Mouse (Mus musculus): ENCODE measurements at regions not wholly inside any gene's neighbourhood (a gene's known extent, or its start where the extent isn't known, plus 50 kb on each side); places are given as distances from the start of the nearest gene placed in this dataset.

DNA sequence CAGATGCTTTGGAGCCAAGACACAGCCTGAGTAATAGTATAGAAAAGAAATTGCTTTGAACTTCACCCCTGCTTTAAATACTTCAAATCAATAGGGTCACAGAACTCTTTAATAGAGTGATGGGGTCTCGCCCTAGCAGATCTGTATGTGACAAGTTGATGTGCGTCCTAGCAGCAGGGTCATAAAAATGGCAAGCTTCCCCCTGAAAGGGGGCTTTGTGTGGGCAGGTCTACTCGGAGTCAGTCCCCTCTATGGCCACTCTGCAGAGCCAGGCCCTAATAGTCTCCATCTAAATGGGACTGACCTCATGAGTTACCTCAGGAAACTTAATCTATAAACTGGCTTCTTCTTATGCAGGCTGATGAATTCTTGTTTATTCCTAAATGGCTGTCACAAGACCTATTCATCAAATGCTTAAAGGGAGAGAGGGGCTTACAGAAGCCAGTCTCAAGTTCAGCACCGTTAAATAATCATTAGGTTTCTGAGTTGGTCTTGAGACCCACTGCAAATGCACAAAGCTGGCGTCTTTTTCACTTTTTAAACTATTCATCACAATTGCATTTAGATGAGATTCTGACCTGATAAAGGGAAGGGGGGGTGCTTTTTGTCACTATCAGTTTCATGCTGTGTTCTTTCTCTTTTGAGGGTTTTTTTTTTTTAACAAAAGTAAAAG, 457.0 kb upstream of the Fam92a start:
- DNase-seq (ENCODE audit: low read depth): no peak

DNA sequence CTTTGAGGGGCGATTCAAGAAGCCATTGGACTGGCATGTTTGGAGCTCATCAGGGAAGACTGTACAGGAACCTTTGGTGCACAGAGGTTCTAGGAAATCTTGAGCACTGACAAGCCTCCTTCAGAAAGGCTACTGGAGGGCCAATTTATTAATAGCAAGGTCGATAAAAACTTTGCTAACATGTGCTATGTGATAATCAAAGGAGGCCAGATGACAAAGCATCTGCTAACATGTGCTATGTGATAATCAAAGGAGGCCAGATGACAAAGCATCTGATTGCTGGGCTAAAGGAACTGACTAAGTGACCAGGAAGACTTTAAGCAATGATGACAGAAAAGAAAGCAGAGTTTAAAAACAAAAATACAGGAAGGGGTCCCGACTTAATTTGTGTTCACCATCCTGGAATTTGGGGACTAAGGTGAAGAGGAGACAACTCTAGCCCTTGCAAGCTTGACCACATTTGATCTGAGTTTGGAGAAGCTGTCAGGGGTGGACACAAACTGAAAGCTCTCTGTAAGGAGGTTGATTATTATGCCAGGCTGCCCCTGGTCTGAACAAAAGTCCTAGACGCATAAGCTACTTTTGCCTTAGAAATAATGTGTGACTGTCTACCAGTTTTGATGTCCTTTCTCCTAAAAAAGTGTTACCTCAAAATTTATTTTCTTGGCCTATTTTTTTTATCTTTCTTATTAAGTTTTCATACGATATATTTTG, 455.5 kb upstream of the Fam92a start:
- DNase-seq (ENCODE audit: low read depth): no peak

DNA sequence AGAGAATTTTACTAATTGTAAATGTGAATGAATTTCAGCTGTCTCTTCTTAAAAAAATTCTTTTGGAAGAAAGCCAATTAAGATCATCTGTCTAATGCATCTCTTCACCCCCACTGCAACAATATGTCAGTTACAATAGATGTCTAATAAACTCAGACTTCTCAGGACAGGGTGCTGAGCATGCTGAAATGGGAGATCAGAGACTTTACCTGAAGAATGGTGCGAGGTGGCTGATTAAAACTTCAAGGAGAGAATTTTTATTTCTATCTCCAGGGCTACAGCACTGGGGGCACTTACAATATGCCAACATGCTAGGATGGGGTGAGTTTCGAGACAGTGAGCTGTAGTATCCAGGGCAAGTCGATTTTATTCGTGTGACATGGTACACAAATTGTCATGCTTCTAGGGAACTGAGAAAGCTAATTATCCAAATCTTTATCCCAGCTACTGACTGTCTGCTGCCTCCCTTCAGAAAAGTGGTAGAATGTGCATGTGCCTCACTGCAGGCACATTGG, 449.0 kb upstream of the Fam92a start:
- no peak for DNase-seq (ENCODE audit: low read depth)

DNA sequence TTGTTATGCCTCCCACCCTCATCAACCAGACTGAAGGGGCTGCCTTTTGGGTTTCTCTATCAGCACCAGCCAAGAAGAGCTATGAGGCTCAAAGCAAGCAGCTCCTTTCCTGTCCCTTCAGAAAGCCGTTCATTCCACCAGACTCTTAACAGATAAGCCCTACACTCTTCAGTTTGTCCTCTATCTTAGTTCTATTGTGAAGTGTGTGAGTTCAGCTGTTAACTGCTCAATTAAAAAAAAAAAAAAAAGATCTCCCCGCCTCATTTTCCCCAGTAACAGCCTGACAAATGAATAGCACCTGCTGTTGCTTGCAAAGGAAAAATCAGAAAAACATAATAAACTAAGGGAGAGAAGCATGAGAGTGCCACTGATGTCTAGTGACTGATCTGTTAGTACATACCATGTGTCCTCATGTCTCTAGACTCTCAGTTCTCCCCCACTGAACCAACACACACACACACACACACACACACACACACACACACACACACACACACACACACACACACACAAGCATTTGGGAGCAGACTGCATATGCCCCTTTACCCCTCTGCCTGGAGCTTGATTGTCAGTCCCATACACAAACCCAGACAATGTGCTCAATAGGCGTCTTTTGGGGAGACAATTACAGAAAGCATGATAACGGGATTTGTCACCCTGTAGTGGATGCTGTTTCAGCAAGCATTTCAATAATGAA, 448.4 kb upstream of the Fam92a start:
- no peak for DNase-seq (ENCODE audit: low read depth)

DNA sequence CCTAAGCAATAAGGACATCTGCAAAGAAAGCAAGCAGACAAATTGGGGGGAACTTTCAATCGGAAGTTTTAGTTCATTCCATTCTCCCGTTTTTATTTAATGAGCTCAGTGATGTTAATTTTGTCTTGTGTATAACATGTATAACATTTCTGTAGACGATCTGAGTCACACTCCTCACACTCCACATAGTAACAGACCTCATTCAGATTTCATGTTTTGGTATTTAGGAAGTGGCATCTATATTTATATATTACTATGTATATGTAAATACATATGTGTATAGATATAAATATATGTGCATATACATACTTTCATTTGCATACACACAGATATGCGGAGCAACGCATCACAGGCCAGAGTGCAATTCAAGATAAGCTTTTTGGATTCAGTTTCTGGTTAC, 444.9 kb upstream of the Fam92a start:
- no peak for DNase-seq (ENCODE audit: low read depth)

DNA sequence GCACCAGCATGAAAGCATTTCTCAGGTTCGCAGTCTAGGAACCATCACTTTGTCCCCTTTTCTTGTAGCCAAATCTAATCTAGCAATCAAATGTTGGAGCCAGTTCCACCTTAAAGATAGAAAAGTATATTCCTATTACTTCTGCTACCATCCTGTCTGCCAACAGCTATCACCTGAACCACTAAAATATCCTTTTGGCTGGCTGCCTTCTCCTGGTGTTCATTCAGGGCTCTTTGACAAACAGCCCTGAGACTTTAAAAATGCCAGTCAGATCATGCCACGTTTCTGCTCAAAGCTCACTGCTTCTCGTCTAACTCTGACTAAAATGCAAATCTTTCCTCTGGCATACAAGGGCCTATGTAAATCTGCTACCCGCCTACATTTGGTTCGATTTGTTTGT, 439.7 kb upstream of the Fam92a start:
- no peak for DNase-seq (ENCODE audit: low read depth)

DNA sequence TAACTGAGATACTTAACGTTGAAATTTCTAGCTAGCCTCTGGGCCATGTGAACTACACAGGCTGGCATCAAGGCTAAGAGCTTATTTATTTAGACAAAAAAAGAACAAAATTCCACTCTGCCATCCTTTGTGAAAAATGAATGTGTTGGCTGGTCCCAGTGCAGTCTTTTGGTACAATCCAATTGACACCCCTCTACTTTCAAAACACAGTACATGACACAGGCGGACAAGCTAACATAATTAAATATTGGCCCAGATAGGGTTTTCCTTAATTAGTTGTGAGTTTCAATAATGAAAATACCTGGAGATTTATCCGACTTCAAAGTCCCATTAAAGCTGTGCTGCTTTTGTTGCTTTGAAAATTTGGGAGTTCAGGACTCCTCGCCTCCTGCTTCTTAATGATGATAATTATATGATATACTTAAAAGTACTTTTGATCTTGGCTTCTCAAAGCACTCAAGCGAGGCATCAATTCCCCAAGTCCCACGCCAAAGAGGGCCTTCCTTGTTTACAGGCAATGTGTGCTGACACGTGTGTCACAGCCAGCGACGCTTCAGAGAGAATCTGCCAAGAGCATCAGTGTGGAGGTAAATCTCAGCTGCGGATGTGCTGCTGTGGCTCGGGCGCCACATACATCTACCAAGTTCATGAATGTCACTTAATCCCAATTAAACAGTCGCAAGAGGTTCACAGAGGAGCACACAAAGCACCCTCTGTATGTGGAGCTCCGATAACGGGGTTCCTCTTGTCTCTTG, 429.5 kb upstream of the Fam92a start:
- no peak for DNase-seq (ENCODE audit: low read depth)

DNA sequence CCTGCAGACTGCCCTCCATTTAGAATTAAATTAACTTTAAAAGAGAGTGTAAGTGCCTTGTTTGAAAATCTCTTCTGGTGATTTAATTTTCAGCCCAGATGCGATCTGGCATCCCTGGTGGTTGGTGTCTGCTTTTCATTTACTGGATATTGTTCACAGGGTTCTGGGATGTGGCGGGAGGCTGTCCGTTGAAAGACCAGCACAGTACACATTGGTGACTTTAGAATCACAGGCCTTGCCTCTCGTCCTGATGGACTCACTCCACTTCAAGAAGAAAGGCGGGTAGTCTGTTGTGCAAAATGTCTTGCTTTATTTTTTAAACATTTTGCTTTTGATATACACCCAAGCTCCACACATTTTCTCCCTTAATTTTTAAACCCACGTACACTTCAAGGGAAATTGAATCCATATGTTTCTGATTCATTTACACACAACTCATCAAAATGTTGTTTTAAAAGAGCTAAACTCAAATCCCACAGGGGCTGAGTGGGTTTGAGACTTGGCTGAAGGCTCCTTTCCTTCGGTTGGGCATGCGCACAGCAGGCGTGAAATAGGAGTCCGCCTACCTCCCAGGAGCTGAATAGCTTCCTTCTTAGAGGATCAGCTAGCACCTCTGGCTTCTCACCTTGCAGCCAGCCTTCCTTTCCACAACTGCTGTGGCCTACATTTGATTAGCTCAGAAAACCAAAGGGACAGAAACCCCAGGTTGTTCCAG, 424.1 kb upstream of the Fam92a start:
- DNase-seq (ENCODE audit: low read depth): no peak

DNA sequence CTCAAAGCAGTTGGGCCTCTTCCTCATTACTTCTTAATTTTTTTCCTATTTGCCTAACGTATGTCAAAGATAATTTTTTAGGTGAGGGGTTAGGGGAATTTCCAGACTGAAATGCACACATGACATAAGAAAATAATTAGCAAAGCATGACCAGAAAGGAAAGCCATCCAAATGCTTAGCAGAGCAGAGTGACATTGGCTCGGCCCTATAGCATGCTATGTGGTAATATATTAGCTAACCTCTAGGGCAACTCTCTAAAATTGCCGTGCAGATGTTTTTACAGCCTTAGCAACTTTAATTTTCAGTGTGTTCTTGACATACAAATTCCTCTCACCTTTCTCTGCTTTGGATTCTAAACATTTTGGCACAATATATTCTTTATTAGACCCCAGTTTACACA, 421.2 kb upstream of the Fam92a start:
- no peak for DNase-seq (ENCODE audit: low read depth)

DNA sequence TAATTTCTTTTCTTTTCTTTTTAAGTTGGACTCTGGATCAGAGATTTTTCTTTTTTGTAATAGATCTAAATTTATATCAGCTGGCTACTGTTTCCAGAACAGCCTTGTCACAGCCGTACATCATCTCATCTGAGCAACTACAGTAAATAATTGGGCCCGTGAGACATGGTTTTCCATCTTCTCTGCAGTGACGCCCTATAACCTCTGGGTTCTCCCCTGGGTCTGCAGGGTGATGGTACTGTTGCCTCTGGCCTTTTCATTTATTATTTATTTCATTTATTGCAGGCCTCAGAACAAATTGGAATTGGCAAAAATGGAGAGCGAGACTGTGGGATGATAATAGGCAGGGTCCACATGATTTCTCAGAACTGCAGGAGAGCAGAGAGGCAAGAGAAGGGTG, 406.3 kb upstream of the Fam92a start:
- DNase-seq (ENCODE audit: low read depth): no peak

DNA sequence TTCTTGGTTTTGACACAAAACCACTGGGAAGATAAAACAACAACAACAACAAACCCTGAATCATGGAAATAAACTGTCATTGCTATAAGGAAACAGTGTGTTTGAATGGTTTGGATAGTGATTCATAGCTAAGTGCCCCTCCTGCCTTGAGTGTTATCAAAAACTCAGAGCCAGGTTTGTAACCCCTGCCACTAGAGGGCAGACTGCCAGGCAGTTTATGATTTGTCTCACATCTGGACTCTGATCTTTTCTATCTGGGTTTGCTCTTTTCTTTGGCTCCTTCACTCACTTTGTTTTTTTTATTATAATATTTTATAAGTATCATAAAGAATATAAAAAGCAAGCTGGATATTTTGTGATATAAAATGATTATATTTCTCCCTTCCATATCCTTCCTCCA, 400.1 kb upstream of the Fam92a start:
- DNase-seq (ENCODE audit: low read depth): no peak

DNA sequence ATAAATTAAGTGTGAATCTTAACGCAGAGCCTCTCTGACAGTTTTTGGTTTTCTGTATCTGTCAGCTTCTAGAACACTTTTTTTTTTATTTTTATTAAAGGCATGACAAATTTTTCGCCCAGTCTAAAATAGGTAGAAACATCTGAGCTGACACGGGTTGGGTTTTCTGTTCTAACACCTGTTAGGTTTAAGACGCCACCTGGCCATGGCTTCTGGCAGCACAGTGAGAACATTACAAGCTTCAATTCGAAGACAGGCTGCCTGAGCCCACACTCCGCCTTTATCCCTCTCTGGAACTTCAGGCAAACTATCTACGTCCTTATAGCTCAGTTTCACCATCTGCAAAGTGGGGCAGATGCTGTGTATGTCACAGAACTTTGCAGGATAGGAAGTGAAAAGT, 398.9 kb upstream of the Fam92a start:
- DNase-seq (ENCODE audit: low read depth): no peak

DNA sequence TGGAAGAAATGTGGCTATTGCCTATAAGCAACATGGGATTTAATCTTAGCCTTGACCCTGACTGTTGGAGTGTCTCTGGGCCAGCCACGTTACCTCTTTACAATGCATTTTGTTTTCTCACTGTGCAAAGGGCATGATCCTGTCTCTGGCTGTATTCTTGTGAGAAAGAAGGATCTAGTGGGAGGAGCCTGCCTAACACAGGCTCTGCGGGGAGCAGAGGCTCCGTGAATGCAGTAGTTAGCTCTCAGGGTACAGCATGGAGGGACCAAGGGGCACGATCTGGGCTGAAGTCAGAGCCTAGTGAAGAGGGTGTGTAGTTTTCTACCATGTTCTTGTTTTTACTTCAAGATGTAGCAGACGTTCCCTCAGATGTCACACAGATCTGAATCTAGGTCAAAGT, 395.8 kb upstream of the Fam92a start:
- DNase-seq (ENCODE audit: low read depth): no peak

DNA sequence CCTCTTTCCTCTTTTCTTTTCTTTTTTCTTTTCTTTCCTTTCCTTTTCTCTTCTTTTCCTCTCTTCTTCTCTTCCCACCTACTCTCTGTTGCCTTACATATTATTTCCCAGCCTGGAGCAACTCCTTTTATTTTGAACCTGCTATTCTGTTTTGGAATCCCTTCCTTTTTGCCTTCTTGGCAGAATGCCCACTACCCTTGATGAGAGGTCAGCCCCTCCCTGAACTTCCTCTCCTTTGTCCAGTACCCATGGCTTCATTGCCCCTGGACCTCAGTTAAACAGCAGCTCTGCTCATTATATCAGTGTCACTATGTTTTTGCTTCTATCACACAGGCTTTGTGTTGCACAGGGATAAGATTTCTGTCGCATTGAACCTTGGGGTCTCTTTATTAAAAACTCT, 391.2 kb upstream of the Fam92a start:
- no peak for DNase-seq (ENCODE audit: low read depth)

DNA sequence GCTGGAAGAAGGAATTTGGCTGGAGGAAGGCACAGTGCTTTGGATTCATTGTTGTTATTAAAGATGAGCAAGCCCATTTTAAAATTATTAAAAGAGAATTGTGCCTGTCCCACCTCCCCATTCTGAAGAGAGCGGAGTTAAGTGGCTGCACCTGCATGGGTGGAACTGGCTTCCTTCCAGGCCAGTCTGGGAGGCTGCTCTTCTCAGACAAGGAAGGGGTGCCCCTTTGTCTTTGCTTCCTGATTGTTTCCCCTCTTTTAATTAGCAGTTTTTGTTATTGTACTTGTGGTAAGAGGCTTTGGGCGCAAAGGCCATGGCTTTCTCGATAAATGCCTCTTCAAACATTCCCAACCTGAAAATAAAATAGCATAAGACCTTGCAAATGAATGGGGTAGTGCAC, 388.7 kb upstream of the Fam92a start:
- no peak for DNase-seq (ENCODE audit: low read depth)

DNA sequence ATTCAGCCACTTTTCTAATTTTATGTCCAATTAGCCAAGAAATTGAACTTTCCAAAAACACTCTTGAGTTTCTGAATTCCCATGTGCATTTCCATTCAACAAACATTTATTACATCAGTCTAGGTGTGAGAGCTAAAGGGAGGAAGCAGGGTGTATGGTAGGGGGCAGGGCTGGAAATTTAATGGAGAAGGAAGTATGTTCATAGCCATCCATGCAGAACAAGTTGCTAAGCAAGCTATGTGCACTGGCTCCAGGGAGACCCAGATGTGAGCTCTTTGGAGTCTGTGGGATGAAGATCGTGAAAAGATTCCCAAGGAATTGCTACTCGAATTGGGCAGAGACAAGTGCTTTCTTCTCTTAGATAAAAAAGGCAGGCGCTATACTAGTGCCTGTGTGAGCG, 388.2 kb upstream of the Fam92a start:
- DNase-seq (ENCODE audit: low read depth): no peak

DNA sequence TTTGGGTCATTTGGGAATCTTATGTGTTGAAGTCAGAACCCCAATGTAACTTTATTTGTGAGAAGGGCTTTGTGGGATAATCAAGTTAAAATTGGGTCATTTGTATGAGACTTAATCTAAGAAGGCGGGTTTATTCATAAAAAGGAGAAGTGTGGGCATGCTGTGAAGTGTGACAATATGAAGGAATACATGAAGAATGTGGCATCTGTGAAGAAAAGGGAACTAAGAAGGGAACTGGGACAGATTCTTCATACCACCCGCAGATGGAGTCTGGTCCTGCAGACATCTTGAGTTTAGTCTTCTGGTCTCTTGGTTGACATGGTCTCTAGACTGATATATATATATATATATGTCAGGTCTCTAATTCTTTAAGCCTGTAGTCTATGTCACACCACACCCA, 385.3 kb upstream of the Fam92a start:
- DNase-seq (ENCODE audit: low read depth): no peak

DNA sequence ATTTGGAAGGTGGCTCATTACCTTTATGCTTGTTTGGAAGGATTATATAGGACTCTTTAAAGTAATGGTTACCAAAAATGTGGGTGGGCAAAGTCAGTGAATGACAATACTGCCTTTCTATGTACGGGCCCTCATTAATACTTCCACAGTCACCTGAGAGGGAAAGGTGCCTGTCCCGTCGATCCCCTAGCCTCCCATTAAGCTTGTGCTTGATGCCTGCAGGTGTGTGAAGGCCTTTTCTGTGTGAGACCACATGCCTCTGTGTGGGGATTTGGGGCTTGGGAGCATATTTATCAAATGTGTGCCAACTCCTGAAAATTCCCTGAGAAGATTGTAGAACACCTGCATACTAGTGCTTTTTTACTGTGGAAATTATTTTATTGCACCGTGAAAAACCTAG, 377.4 kb upstream of the Fam92a start:
- DNase-seq (ENCODE audit: low read depth): no peak

DNA sequence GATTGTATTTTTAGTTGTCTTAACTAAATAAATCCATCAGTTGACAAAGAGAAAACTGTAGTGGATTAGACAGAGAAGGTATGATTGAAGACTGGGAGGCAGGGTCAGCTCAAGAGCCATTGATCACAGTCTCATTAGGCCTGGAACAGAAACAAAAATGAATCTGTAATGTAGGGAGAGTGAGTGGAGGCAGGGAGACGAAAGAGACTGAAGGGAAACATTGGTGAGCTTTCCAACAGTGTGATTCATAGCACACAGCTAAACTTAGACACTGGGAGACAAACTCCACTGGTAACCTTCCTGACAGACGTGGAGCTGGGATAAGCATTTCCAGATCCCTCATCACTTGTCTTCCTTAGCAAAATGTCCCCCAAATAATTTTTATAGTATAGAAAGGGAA, 372.1 kb upstream of the Fam92a start:
- no peak for DNase-seq (ENCODE audit: low read depth)

DNA sequence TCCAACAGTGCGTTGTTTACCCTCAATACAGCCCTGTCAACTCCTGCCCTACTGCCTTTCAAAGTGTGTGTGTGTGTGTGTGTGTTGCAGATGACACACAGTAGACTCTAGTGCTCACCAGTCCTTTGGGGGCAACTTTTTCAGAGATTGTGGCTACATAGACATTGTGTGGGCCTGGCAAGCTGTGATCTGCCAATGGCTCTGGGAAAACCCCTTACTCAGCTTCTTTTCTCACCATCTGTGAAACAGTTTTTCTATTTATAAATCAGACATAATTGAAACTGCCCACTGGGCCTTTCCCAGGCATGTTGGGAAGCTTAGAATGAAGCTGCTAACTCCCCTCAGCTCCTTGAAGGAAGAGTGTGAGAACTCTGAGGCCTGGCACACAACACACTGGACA, 369.7 kb upstream of the Fam92a start:
- DNase-seq (ENCODE audit: low read depth): no peak

DNA sequence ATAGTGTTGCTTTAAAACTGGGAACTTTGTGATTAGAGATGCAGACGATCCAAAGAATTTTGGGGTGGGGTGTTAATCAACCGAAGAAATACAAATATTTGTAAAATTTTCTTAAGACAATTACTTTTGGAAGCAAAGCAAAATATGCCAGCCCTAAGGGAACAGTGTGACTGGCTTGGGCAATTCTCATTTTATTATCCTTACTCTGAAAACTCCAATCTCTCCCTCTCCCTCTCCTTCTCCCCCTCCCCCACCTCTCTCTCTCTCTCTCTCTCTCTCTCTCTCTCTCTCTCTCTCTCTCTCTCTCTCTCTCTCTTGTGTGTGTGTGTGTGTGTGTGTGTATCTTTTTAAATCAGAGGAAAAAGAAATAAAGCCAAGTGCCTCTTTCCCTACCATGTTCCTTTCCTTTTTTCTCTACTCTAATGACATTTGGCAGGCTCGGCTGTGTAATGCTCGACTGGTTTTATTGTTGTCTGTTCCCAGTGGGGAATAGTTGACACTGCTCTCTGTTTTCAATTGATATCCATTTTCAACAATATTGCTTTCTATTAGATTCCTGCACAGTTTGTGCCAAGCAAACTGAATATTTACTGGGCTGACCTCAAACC, 367.5 kb upstream of the Fam92a start:
- DNase-seq (ENCODE audit: low read depth): no peak

All from naive thymus-derived CD4-positive, alpha-beta T cell, adult 2 months (primary cell).